Mouse (Mus musculus) liver, embryonic 11.5 days (tissue): ENCODE data around the gene Cp. TPM values are rescaled to one million over a fixed set of nuclear protein-coding genes. Genes with fewer than 3 reads are reported as not detected.
"Not testable (repeated sequence)": the region's sequence is repeated elsewhere in the genome, so short reads cannot be mapped to it uniquely, and the experiment has no call there.

Source experiments
- ATAC-seq: fragments of 200-750 bp; cut with Nextera tagmentation; replicated peaks from 2 replicates; pipeline ENCODE4 v1.8.0; 2017; ENCODE audit warnings: moderate number of reproducible peaks, mild to moderate bottlenecking, moderate TSS enrichment, moderate library complexity; ENCODE audit not compliant: low FRiP score
- DNase-seq: peaks from one replicate; pipeline ENCODE4 v3.0.0-alpha.2; 2017; ENCODE audit warnings: low spot score
- H3K27ac ChIP-seq: fragments of 300-500 bp; sonication (generic); 2 replicates; pipeline ENCODE4 v1.5.1; 2014; ENCODE audit warnings: mild to moderate bottlenecking, low read depth, low read length, control low read depth
- H3K27me3 ChIP-seq: fragments of 300-500 bp; sonication (generic); replicated peaks from 2 replicates; pipeline ENCODE4 v1.6.1; 2014; ENCODE audit warnings: low read length, mixed read lengths; ENCODE audit not compliant: control insufficient read depth, insufficient read depth
- H3K36me3 ChIP-seq: fragments of 300-500 bp; sonication (generic); 2 replicates; pipeline ENCODE4 v1.6.1; 2014; ENCODE audit warnings: mild to moderate bottlenecking, low read length, moderate library complexity, mixed read lengths; ENCODE audit not compliant: control insufficient read depth, insufficient read depth
- H3K4me1 ChIP-seq: fragments of 300-500 bp; sonication (generic); replicated peaks from 2 replicates; pipeline ENCODE4 v1.6.1; 2014; ENCODE audit warnings: low read length, mixed read lengths; ENCODE audit not compliant: control insufficient read depth, insufficient read depth
- H3K4me2 ChIP-seq: fragments of 300-500 bp; sonication (generic); 2 replicates; pipeline ENCODE4 v1.6.1; 2014; ENCODE audit warnings: mild to moderate bottlenecking, control low read depth, moderate library complexity
- H3K4me3 ChIP-seq: fragments of 300-500 bp; sonication (generic); 2 replicates; pipeline ENCODE4 v1.5.1; 2014; ENCODE audit warnings: low read depth, low read length, control low read depth
- H3K9ac ChIP-seq: fragments of 300-500 bp; sonication (generic); 2 replicates; pipeline ENCODE4 v1.6.1; 2014; ENCODE audit warnings: low read depth, low read length, control low read depth
- H3K9me3 ChIP-seq: fragments of 300-500 bp; sonication (generic); 2 replicates; pipeline ENCODE4 v1.6.1; 2016; ENCODE audit warnings: low read length, inconsistent platforms, mixed read lengths; ENCODE audit not compliant: control insufficient read depth
- WGBS: fragments of 180-500 bp; shearing (Covaris S2); extraction: QIAGEN DNeasy Blood & Tissue Kit; methylation state at CpG from one replicate; pipeline ENCODE4 v1.1.7; 2014; 5-methylcytosine and 5-hydroxymethylcytosine counted together
- polyA plus RNA-seq: library from polyadenylated mRNA; unstranded; fragments of >200 nt; fragmentation: Nextera tagmentation; extraction: Ambion mirVana; gene quantifications from 2 replicates; pipeline ENCODE4 v1.2.1, GENCODE M21; 2014

Gene Cp
- polyA plus RNA-seq, 1 experiment from 2014 or later = 0.25 TPM

DNA sequence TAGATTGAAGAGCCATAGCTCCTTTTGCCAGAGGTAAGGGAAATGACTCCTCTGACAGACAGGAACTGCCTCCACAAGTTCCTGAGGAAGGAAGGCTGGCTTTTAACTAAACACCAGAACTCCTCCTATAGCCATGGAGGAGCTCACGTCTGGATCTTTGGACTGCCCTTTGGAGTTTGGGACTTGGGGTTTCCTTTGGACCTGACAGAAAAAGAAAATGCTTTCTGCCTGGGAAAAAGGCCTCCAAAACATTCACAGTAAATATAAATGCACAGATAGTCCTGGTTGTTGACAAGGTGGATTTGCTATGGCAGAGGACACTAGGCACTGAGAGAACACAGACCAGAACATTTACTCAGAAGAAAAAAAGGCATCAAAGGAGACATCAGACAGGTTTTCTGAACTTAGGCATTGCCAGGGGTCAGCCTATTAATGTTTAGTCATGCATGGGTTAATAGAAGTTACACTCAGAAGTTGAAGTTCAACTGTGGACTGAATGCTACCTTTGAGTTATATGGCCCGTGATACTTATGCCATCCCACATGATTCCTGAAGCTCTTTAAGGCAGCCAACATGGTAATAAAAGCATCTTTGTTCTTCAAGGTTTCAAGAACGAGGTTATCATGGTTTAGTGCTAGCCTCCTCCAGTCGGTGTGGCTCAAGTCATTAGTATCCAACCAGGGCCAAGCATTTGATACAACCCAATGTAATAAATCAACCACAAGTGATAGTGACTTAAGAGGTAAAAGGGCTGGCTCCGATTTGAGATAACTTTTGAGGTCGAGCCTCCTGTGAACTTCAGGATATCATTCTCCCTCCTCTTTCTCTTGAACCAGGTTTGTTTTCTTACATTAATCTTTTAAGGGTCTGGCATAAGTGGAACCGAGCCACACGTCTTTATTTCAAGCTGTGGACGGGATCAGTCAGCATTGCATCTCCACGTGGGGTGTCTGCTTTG, 77.2 kb downstream of the Cp start:
- WGBS = 15% methylated on average over 10 of the region's 10 CpGs
- ATAC-seq = no peak

DNA sequence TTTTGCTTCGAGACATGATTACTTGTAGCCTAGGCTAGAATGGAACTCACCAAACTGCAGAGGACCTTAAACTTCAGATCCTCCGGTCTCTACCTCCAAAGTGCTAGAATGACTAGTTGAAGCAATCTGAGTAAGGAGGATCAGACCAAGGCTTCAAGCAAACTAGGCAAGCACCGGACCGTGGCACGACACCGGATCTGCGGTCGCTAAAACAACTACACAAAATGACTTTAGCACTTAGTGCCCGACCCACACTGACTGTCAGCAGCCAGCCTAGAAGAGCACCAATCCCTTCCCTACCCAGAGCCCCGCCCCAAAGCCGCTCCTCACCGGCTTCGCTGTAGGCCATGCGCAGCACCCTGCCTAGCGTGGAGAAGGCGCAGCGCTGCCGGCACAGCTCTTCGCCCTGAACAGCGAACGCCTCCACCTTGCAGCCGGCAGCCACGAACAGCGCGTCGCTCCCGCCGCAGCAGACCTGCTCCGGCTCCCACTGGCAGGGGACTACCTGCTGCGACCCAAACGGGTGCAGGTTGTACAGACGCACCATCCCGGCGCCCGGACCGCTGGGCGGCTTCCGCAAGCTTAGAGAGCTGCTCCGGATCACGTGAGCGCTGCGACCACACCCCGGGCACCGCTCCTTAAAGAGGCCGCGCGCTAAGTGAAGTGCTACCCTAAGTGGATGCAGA, 78.0 kb downstream of the Cp start, which contains the start of gene Hps3:
Hps3 (minus strand) TSS at position 597 of the 686 bp plus-strand sequence.
- Histone ChIP-seq H3K36me3 (no peaks in the 10 kb centered on the region), H3K4me3 (peak within 1 kb of the TSS; percentile 78), H3K4me1 (0 out of 2 replicates have a peak, but pooled peaks cover 8% of the 10 kb centered on the region), H3K27ac (peak within 1 kb of the TSS; percentile 72), H3K4me2 (peak within 1 kb of the TSS; percentile 89), H3K27me3 (no peaks in the 10 kb centered on the region), H3K9ac (peak within 1 kb of the TSS; percentile 74), H3K9me3 (no peaks in the 10 kb centered on the region)
- ATAC-seq (peak; percentile 100), DNase-seq (peak; percentile 89)
- under 1% methylated on average over 47 of the region's 47 CpGs for WGBS

More for the DNA sequence above, 77.2 kb downstream of the Cp start:
- Histone ChIP-seq H3K4me1 (0 out of 2 replicates have a peak, but pooled peaks cover 8% of the 10 kb centered on the region), H3K9ac (peak overlapping the region; percentile 74), H3K36me3 (no peaks in the 10 kb centered on the region), H3K4me3 (peak overlapping the region; percentile 78), H3K4me2 (peak overlapping the region; percentile 89), H3K27ac (peak overlapping the region; percentile 72; the same call in 1 of the 2 replicates), H3K9me3 (no peaks in the 10 kb centered on the region), H3K27me3 (no peaks in the 10 kb centered on the region)
- no peak for DNase-seq

GRCm38 (mm10) chr3:20036069-20036468, 79.2 kb downstream of the Cp start:
- H3K4me1 ChIP-seq = 0 out of 2 replicates have a peak, but pooled peaks cover 8% of the 10 kb centered on the region
- WGBS = 81% methylated on average over 4 of the region's 4 CpGs
- no peak for DNase-seq

DNA sequence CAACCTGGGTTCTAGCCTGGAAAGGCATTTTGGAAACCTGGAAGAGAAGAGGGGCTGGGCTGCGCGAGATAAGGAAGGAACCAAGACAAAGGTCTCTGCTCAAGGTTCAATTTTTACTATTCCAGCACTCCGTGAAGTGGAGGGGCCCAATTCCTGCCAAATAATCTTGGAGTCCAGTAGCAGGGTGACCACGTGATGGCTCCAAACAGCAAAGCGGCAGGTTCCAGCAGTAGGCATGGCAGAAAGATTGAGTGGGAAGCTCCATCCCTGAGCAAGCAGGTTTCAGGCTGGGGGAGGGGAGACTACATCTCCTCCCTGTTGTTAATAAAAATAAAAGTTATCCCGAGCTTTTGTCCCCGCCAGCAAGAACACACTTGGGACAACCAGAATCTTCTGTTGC, 84.6 kb downstream of the Cp start:
- H3K27ac ChIP-seq, H3K27me3 ChIP-seq, H3K9me3 ChIP-seq, H3K9ac ChIP-seq, H3K4me3 ChIP-seq, H3K4me1 ChIP-seq, H3K4me2 ChIP-seq, DNase-seq, H3K36me3 ChIP-seq, ATAC-seq: not testable (repeated sequence)
- WGBS = 90% methylated on average over 7 of the region's 7 CpGs

More at GRCm38 (mm10) chr3:20036069-20036468, 79.2 kb downstream of the Cp start:
- no peaks in the 10 kb centered on the region for H3K27me3 ChIP-seq
- H3K9me3 ChIP-seq = no peaks in the 10 kb centered on the region
- no peak overlapping the region for H3K9ac ChIP-seq
- H3K4me2 ChIP-seq = no peak overlapping the region
- H3K36me3 ChIP-seq = no peaks in the 10 kb centered on the region
- no peak for ATAC-seq
- no peak overlapping the region for H3K27ac ChIP-seq
- H3K4me3 ChIP-seq = no peak overlapping the region

GRCm38 (mm10) chr3:20044736-20045135, 87.9 kb downstream of the Cp start:
- H3K9ac ChIP-seq, H3K4me3 ChIP-seq, H3K9me3 ChIP-seq, ATAC-seq, H3K27me3 ChIP-seq, H3K27ac ChIP-seq, H3K4me2 ChIP-seq, DNase-seq, H3K36me3 ChIP-seq, H3K4me1 ChIP-seq: not testable (repeated sequence)
- WGBS = 63% methylated on average over 3 of the region's 3 CpGs

GRCm38 (mm10) chr3:20057306-20058196, 100.7 kb downstream of the Cp start, which contains the start of gene Hltf:
Gene Hltf (plus strand): TSS chr3:20057811.
- DNase-seq (peak; percentile 90), ATAC-seq (peak; percentile 100)
- peak within 1 kb of the TSS; percentile 56 for H3K9ac ChIP-seq
- H3K27ac ChIP-seq = no peak within 1 kb of the TSS
- WGBS = under 1% methylated on average over 51 of the region's 54 CpGs
- H3K27me3 ChIP-seq = no peaks in the 10 kb centered on the region
- no peaks in the 10 kb centered on the region for H3K9me3 ChIP-seq
- H3K4me3 ChIP-seq = peak within 1 kb of the TSS; percentile 87
- H3K4me1 ChIP-seq = no peaks in the 10 kb centered on the region; the same call in 1 of the 2 replicates
- H3K36me3 ChIP-seq = peaks cover 3% of the 10 kb centered on the region; the same call in 1 of the 2 replicates
- H3K4me2 ChIP-seq = peak within 1 kb of the TSS; percentile 80

DNA sequence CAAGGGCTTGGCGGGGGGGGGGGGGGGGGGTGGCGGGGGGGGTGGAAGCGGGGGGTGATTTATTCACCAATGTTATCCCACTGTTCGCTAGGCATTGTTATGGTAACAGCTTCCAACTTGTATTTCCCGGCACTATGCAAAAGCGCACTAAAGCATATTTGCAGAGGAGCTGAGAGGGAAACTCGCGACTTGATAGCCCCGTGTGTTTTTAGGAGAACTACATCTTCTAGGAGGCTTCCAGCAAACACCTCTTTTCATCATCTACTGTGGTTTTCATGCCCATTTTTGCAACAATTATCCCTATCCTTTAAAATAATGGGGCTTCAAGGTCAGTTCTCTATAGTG, 101.3 kb downstream of the Cp start:
- H3K27ac ChIP-seq = no peak overlapping the region
- H3K4me2 ChIP-seq = peak overlapping the region; percentile 80
- H3K9ac ChIP-seq = peak overlapping the region; percentile 56
- peaks cover 3% of the 10 kb centered on the region; the same call in 1 of the 2 replicates for H3K36me3 ChIP-seq
- 1% methylated on average over 7 of the region's 9 CpGs for whole genome bisulfite sequencing
- H3K4me3 ChIP-seq = peak overlapping the region; percentile 87
- H3K4me1 ChIP-seq = no peaks in the 10 kb centered on the region; the same call in 1 of the 2 replicates
- ATAC-seq (no peak), DNase-seq (no peak)
- H3K27me3 ChIP-seq = no peaks in the 10 kb centered on the region
- no peaks in the 10 kb centered on the region for H3K9me3 ChIP-seq
